In genomic region chr11:86898367-86898766, GRCm38 (mm10) we compare ENCODE assay signal across 9 mouse cellular contexts.
DNase-seq lines count a peak whose midpoint lies in the region; ATAC-seq and TF ChIP-seq lines count a peak whose summit lies in the region.
"Had no signal": no experiment of that assay in that cellular context is flagged by ENCODE, and none has a peak within 500 bp of the region (broad histone marks: within the 10 kb centered on the region; RNA-seq: fewer than 3 reads in every experiment).

No protein-coding gene starts in this region.

- H3K9me3 ChIP-seq in kidney, postnatal 0 days (replicated peaks; ENCODE audit: low read length): no peaks in the 10 kb centered on the region
- H3K9me3 ChIP-seq in limb, embryonic 14.5 days (ENCODE audit: control insufficient read depth, low read length): no peaks in the 10 kb centered on the region
- H3K9me3 ChIP-seq: liver, embryonic 13.5 days had no signal

- H3K9ac ChIP-seq in kidney, postnatal 0 days (ENCODE audit: low read depth, low read length): no peak overlapping the region
- no peak overlapping the region for H3K9ac ChIP-seq in limb, embryonic 14.5 days (ENCODE audit: low read depth, low read length, severe bottlenecking)
- H3K9ac ChIP-seq: liver, embryonic 13.5 days had no signal

- no peak for ATAC-seq in kidney, postnatal 0 days (replicated peaks; ENCODE audit: low FRiP score, low read depth)
- 0 out of 2 replicates have a peak, but pooled peaks have one; percentile 35 for ATAC-seq in common myeloid progenitor, adult 5-6 weeks (replicated peaks; ENCODE audit: low read depth, poor library complexity, severe bottlenecking)
- peak; percentile 42; the same call in 1 of the 2 replicates for ATAC-seq in limb, embryonic 14.5 days (ENCODE audit: low FRiP score, low read depth)
- ATAC-seq in erythroblast, adult 5-6 weeks (replicated peaks; ENCODE audit: low FRiP score, poor library complexity, severe bottlenecking): no peak

- peaks cover 10% of the 10 kb centered on the region for H3K4me1 ChIP-seq in kidney, postnatal 0 days (replicated peaks; ENCODE audit: insufficient read depth, low read length)
- H3K4me1 ChIP-seq in limb, embryonic 14.5 days (ENCODE audit: control insufficient read depth, insufficient read depth, low read length): peaks cover 23% of the 10 kb centered on the region

- DNase-seq in kidney, postnatal 0 days (ENCODE audit: low spot score): peak; percentile 36
- DNase-seq in kidney, adult 9 months: no peak
- DNase-seq in Muller cell, postnatal 12 days (ENCODE audit: inconsistent ontology term): peak; percentile 65
- no peak for DNase-seq in limb, embryonic 14.5 days (ENCODE audit: low spot score)
- no peak for DNase-seq in adrenal gland, postnatal 36 days
- no peak for DNase-seq in spleen, postnatal 10 days (ENCODE audit: low spot score in 2 of 2)
- DNase-seq: liver, embryonic 13.5 days had no signal

- no peak overlapping the region for H3K27ac ChIP-seq in kidney, postnatal 0 days
- no peak overlapping the region for H3K27ac ChIP-seq in limb, embryonic 14.5 days (replicated peaks; ENCODE audit: low read depth, low read length)
- H3K27ac ChIP-seq: liver, embryonic 13.5 days had no signal

- no peak for TF ChIP-seq POLR2A in limb, embryonic 14.5 days (IDR thresholded peaks at IDR 0.05; ENCODE audit: borderline replicate concordance, extremely low read depth, insufficient read depth, insufficient read length)

- no peak overlapping the region for H3K4me2 ChIP-seq in kidney, postnatal 0 days (ENCODE audit: low read length)
- no peak overlapping the region for H3K4me2 ChIP-seq in limb, embryonic 14.5 days (replicated peaks; ENCODE audit: low read depth, low read length, severe bottlenecking)
- H3K4me2 ChIP-seq: liver, embryonic 13.5 days had no signal

- no peak overlapping the region for H3K4me3 ChIP-seq in kidney, postnatal 0 days (replicated peaks; ENCODE audit: low read depth, low read length)
- no peak overlapping the region for H3K4me3 ChIP-seq in limb, embryonic 14.5 days (replicated peaks; ENCODE audit: low read length)
- H3K4me3 ChIP-seq: liver, embryonic 13.5 days had no signal

- no peaks in the 10 kb centered on the region for H3K27me3 ChIP-seq in kidney, postnatal 0 days (ENCODE audit: insufficient read depth, low read length)
- no peaks in the 10 kb centered on the region for H3K27me3 ChIP-seq in limb, embryonic 14.5 days (ENCODE audit: control insufficient read depth, insufficient read depth, low read length)
- H3K27me3 ChIP-seq: liver, embryonic 13.5 days had no signal

- 29% methylated on average over 2 of the region's 2 CpGs for WGBS in kidney, postnatal 0 days
- WGBS in limb, embryonic 14.5 days: 30% methylated on average over 2 of the region's 2 CpGs

- H3K36me3 ChIP-seq in kidney, postnatal 0 days (ENCODE audit: insufficient read depth, low read length): no peaks in the 10 kb centered on the region
- no peaks in the 10 kb centered on the region for H3K36me3 ChIP-seq in limb, embryonic 14.5 days (ENCODE audit: control insufficient read depth, insufficient read depth, low read length)
- H3K36me3 ChIP-seq: liver, embryonic 13.5 days had no signal

- TF ChIP-seq CTCF in kidney, postnatal 0 days (IDR thresholded peaks at IDR 0.05; ENCODE audit: low read depth): no peak

Comparison
In these comparisons a context has a peak if more than half of its experiments do, and no peak if none do; other contexts are left out.
1. DNase-seq: peak in kidney, postnatal 0 days (single experiment) and Muller cell, postnatal 12 days (single experiment); none in kidney, adult 9 months (single experiment), limb, embryonic 14.5 days (single experiment), adrenal gland, postnatal 36 days (0 of 2) and spleen, postnatal 10 days (0 of 2).
2. ATAC-seq: peak in common myeloid progenitor, adult 5-6 weeks (single experiment) and limb, embryonic 14.5 days (single experiment); none in kidney, postnatal 0 days (single experiment) and erythroblast, adult 5-6 weeks (single experiment).